Mouse (Mus musculus) R1 (cell line): ENCODE data around the gene Fxyd7.

ENCODE experiments used
- DNase-seq: peaks from one replicate; pipeline ENCODE4 v3.0.0-alpha.2; 2018; ENCODE audit warnings: low read depth, low spot score

The Fxyd7 gene

GRCm38 (mm10) chr7:31076492-31076891, 25.2 kb upstream of the Fxyd7 start, which contains the start of gene Fxyd3:
Gene Fxyd3, minus strand, starts transcription at chr7:31076704.
- no peak for DNase-seq

- DNase-seq, result no peak
Observed at GRCm38 (mm10) chr7:31074713-31075069, 23.4 kb upstream of the Fxyd7 start.

- no peak for DNase-seq
Observed at GRCm38 (mm10) chr7:31074061-31074712, 22.9 kb upstream of the Fxyd7 start.

GRCm38 (mm10) chr7:31073546-31073945, 22.3 kb upstream of the Fxyd7 start:
- DNase-seq, result no peak

GRCm38 (mm10) chr7:31072326-31072725, 21.1 kb upstream of the Fxyd7 start:
- peak; percentile 54 for DNase-seq

- no peak for DNase-seq
Observed at GRCm38 (mm10) chr7:31070324-31070723, 19.1 kb upstream of the Fxyd7 start.

- DNase-seq, result peak; percentile 89
Observed at GRCm38 (mm10) chr7:31069491-31069890, 18.2 kb upstream of the Fxyd7 start.

GRCm38 (mm10) chr7:31067836-31068235, 16.6 kb upstream of the Fxyd7 start:
- DNase-seq, result peak; percentile 60

- no peak for DNase-seq
Observed at GRCm38 (mm10) chr7:31063074-31063560, 11.8 kb upstream of the Fxyd7 start.

- DNase-seq, result no peak
Observed at GRCm38 (mm10) chr7:31060621-31061010, 9.3 kb upstream of the Fxyd7 start.

GRCm38 (mm10) chr7:31059919-31060620, 8.8 kb upstream of the Fxyd7 start:
- DNase-seq, result no peak

- DNase-seq, result peak; percentile 74
Observed at GRCm38 (mm10) chr7:31059108-31059507, 7.8 kb upstream of the Fxyd7 start, which contains the start of gene Lgi4. Gene Lgi4, plus strand, starts transcription at chr7:31059342.

GRCm38 (mm10) chr7:31058211-31058610, 6.9 kb upstream of the Fxyd7 start:
- DNase-seq, result no peak

- DNase-seq, result no peak
Observed at GRCm38 (mm10) chr7:31057730-31058129, 6.5 kb upstream of the Fxyd7 start.

GRCm38 (mm10) chr7:31057071-31057470, 5.8 kb upstream of the Fxyd7 start, which contains the start of gene Fxyd1:
Gene Fxyd1, minus strand, starts transcription at chr7:31057199.
- no peak for DNase-seq

GRCm38 (mm10) chr7:31056448-31056847, 5.2 kb upstream of the Fxyd7 start:
- no peak for DNase-seq

GRCm38 (mm10) chr7:31055883-31056282, 4.6 kb upstream of the Fxyd7 start:
- DNase-seq, result no peak

- DNase-seq, result no peak
Observed at GRCm38 (mm10) chr7:31055354-31055824, 4.1 kb upstream of the Fxyd7 start.

GRCm38 (mm10) chr7:31054661-31055320, 3.5 kb upstream of the Fxyd7 start:
- DNase-seq, result no peak

GRCm38 (mm10) chr7:31053882-31054447, 2.7 kb upstream of the Fxyd7 start:
- DNase-seq, result no peak

- DNase-seq, result peak; percentile 87
Observed at GRCm38 (mm10) chr7:31052636-31053434, 1.6 kb upstream of the Fxyd7 start.
